Mouse (Mus musculus) megakaryocyte, embryonic 14.5 days (primary cell): ENCODE measurements at regions not wholly inside any gene's neighbourhood (a gene's known extent, or its start where the extent isn't known, plus 50 kb on each side); places are given as distances from the start of the nearest gene placed in this dataset.

Experiments
- H3K27me3 ChIP-seq: replicated peaks from 2 replicates; pipeline ENCODE3; 2012; ENCODE audit warnings: inconsistent platforms
- H3K36me3 ChIP-seq: replicated peaks from 2 replicates; pipeline ENCODE3; 2012; ENCODE audit warnings: low read length, inconsistent platforms, mixed read lengths
- H3K4me1 ChIP-seq: 2 replicates; pipeline ENCODE4 v1.6.1; 2012; ENCODE audit warnings: inconsistent platforms
- H3K4me3 ChIP-seq: replicated peaks from 2 replicates; pipeline ENCODE3; 2012; ENCODE audit warnings: moderate library complexity, mild to moderate bottlenecking, inconsistent platforms
- H3K9me3 ChIP-seq: 2 replicates; pipeline ENCODE4 v1.6.1; 2012; ENCODE audit warnings: inconsistent platforms
- FLI1 ChIP-seq: IDR thresholded peaks from 2 replicates; pipeline ENCODE4 v1.6.1; 2012; ENCODE audit warnings: low read length, inconsistent platforms, mixed read lengths
- GATA1 ChIP-seq: IDR thresholded peaks from 3 replicates; pipeline ENCODE4 v1.6.1; 2012; ENCODE audit warnings: mixed read lengths, low read length, inconsistent platforms, borderline replicate concordance

DNA sequence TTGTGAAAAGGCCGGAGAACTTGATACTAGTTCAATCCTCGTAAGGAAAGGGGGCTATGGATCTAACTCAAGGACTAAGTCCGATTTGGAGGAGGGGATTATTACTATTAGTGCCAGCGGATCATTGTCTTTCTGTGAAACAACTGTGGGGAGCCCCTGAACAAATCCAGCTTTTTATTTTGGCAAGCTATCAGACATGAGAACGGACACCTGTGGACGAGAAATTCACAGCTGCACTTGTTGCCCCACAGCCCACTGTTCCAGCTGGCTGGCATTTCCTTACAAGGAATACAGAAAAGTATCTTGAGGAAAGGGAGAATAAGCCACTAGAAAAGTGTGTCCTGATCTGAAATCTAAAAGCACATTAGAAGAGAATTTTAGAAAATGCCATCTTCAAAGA is 363.9 kb upstream of the Itga1 start:
- H3K27me3 ChIP-seq: no peaks in the 10 kb centered on the region
- H3K36me3 ChIP-seq: no peaks in the 10 kb centered on the region
- TF ChIP-seq GATA1 (no peak), FLI1 (no peak)
- no peaks in the 10 kb centered on the region for H3K9me3 ChIP-seq
- H3K4me1 ChIP-seq: no peaks in the 10 kb centered on the region
- H3K4me3 ChIP-seq: no peak overlapping the region

GRCm38 (mm10) chr13:115451244-115451643 is 349.5 kb upstream of the Itga1 start:
- Histone ChIP-seq H3K36me3 (no peaks in the 10 kb centered on the region), H3K4me3 (no peak overlapping the region), H3K9me3 (no peaks in the 10 kb centered on the region), H3K4me1 (no peaks in the 10 kb centered on the region), H3K27me3 (no peaks in the 10 kb centered on the region)
- TF ChIP-seq GATA1: no peak
- no peak for TF ChIP-seq FLI1

DNA sequence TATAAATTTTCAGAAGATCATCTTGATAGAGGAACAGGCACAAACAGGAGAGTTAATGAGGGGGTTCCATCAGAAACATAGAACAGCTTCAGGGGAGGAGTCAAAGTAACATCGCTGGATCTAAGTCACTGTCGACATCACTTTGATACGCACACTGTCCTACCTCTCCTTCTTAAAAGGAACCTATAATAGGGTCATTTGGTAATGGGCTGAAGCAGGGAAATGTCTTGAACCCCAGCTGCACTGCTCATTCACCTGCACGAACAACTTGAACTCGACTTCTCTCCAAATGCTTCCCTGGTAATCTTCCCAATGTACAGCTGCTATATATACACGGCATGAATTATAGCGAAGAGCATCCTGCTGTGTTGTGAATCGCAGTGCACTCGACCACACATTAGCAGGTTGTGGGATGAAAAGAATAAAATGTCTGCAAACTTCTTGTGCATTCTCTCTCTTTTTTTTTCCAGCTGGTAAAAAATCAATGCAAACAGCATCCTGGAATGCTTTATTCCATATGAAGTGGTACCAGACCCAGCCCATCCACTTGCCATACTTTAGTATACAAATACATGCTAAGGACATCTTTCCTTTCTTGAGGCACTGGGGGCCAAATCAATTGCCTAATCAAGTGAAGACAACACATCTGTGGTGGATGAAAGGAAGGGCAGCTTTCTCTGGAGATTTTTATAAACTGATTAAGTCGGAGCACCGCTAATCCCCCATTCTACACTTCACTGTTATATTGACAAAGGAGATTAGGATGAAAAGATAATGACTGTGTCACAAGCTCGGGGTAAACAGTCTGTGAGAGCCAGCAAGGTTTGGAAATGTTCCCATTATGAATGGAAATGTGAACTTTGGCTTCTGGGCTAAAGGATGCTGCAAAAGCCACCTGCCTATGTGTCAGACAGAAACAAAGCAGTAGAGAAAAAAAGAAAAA is 325.6 kb upstream of the Itga1 start:
- Histone ChIP-seq H3K27me3 (no peaks in the 10 kb centered on the region), H3K36me3 (no peaks in the 10 kb centered on the region), H3K9me3 (no peaks in the 10 kb centered on the region), H3K4me3 (no peak overlapping the region), H3K4me1 (no peaks in the 10 kb centered on the region)
- TF ChIP-seq GATA1: no peak
- no peak for TF ChIP-seq FLI1

- no peaks in the 10 kb centered on the region for H3K36me3 ChIP-seq
- H3K4me1 ChIP-seq: no peaks in the 10 kb centered on the region
- H3K27me3 ChIP-seq: no peaks in the 10 kb centered on the region
- H3K4me3 ChIP-seq: no peak overlapping the region
- H3K9me3 ChIP-seq: no peaks in the 10 kb centered on the region
- TF ChIP-seq GATA1 (no peak), FLI1 (no peak)
These were observed 324.1 kb upstream of the Itga1 start for GRCm38 (mm10) chr13:115425610-115426562.

GRCm38 (mm10) chr13:115423761-115424160 is 322.0 kb upstream of the Itga1 start:
- Histone ChIP-seq H3K9me3 (no peaks in the 10 kb centered on the region), H3K4me1 (no peaks in the 10 kb centered on the region), H3K4me3 (no peak overlapping the region), H3K27me3 (no peaks in the 10 kb centered on the region), H3K36me3 (no peaks in the 10 kb centered on the region)
- TF ChIP-seq GATA1 (no peak), FLI1 (no peak)

GRCm38 (mm10) chr13:115421483-115421882 is 319.7 kb upstream of the Itga1 start:
- Histone ChIP-seq H3K4me3 (no peak overlapping the region), H3K36me3 (no peaks in the 10 kb centered on the region), H3K4me1 (no peaks in the 10 kb centered on the region), H3K9me3 (no peaks in the 10 kb centered on the region), H3K27me3 (no peaks in the 10 kb centered on the region)
- TF ChIP-seq FLI1: no peak
- no peak for TF ChIP-seq GATA1

DNA sequence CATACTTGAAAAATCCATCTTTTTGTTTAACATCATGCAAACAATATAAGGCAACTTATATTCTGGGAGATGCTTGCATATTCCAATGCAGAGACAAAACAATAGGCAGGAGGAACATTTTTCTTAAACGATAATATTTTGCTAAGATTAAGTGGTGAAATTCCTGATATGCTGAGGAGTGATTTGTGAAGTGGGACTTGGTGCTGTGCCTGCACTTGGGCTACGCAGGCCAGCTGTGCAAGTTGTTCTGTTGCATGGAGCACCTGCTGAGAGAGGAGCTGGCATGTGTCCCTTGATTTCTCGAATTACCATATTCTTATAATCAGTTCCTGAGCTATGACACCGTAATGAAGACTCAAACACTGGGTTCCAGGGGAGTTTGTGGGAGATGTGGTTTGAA is 316.1 kb upstream of the Itga1 start:
- H3K9me3 ChIP-seq: no peaks in the 10 kb centered on the region
- no peak overlapping the region for H3K4me3 ChIP-seq
- TF ChIP-seq FLI1: no peak
- no peak for TF ChIP-seq GATA1
- H3K36me3 ChIP-seq: no peaks in the 10 kb centered on the region
- no peaks in the 10 kb centered on the region for H3K4me1 ChIP-seq
- no peaks in the 10 kb centered on the region for H3K27me3 ChIP-seq

- Histone ChIP-seq H3K36me3 (no peaks in the 10 kb centered on the region), H3K4me3 (no peak overlapping the region), H3K9me3 (no peaks in the 10 kb centered on the region), H3K4me1 (no peaks in the 10 kb centered on the region), H3K27me3 (no peaks in the 10 kb centered on the region)
- no peak for TF ChIP-seq FLI1
- TF ChIP-seq GATA1: no peak
These were observed 312.2 kb upstream of the Itga1 start for GRCm38 (mm10) chr13:115413721-115414531.

- no peaks in the 10 kb centered on the region for H3K9me3 ChIP-seq
- H3K4me1 ChIP-seq: no peaks in the 10 kb centered on the region
- H3K4me3 ChIP-seq: no peak overlapping the region
- no peaks in the 10 kb centered on the region for H3K27me3 ChIP-seq
- TF ChIP-seq GATA1: no peak
- no peak for TF ChIP-seq FLI1
- no peaks in the 10 kb centered on the region for H3K36me3 ChIP-seq
These were observed 304.2 kb upstream of the Itga1 start for GRCm38 (mm10) chr13:115405916-115406315.
